17 mouse cellular contexts compared by ENCODE assay signal in genomic region chr13:32852539-32852938, GRCm38 (mm10). TPM values are rescaled to one million over a fixed set of nuclear protein-coding genes. Genes with fewer than 3 reads are reported as not detected.
"Had no signal": no experiment of that assay in that cellular context is flagged by ENCODE, and none has a peak within 500 bp of the region (broad histone marks: within the 10 kb centered on the region; RNA-seq: fewer than 3 reads in every experiment).

No protein-coding gene starts in this region.

- H3K27ac ChIP-seq: left cerebral cortex, adult 2 months; limb, embryonic 10.5 days; liver, embryonic 12.5 days; lung, embryonic 15.5 days; macrophage; neural tube, embryonic 15.5 days had no signal

- H3K9ac ChIP-seq: liver, embryonic 12.5 days; lung, embryonic 15.5 days; neural tube, embryonic 15.5 days had no signal

- H3K36me3 ChIP-seq: limb, embryonic 10.5 days; liver, embryonic 12.5 days; lung, embryonic 15.5 days; neural tube, embryonic 15.5 days had no signal

- H3K4me2 ChIP-seq: liver, embryonic 12.5 days; lung, embryonic 15.5 days; neural tube, embryonic 15.5 days had no signal

- H3K9me3 ChIP-seq: limb, embryonic 10.5 days; liver, embryonic 12.5 days; lung, embryonic 15.5 days; megakaryocyte, embryonic 14.5 days; neural tube, embryonic 15.5 days had no signal

- DNase-seq: right cerebral cortex, postnatal 25 days had no signal

- H3K4me3 ChIP-seq: left cerebral cortex, adult 2 months; limb, embryonic 10.5 days; liver, embryonic 12.5 days; lung, embryonic 15.5 days; megakaryocyte, embryonic 14.5 days; myocyte; neural tube, embryonic 15.5 days had no signal

- H3K27me3 ChIP-seq: liver, embryonic 12.5 days; lung, embryonic 15.5 days; megakaryocyte, embryonic 14.5 days; neural tube, embryonic 15.5 days had no signal

RNA-seq across cellular contexts. Expression of gene Serpinb1c, which starts 45.5 kb away (rescaled TPM):
- total RNA-seq: layer of hippocampus, postnatal 25 days; left cerebral cortex, adult 2 months; left cerebral cortex, postnatal 14 days had no signal
- polyA plus RNA-seq: kidney, embryonic 16.5 days; limb, embryonic 10.5 days; limb, embryonic 14.5 days; liver, embryonic 16.5 days; lung, embryonic 15.5 days; neural tube, embryonic 11.5 days; stomach, embryonic 14.5 days; thymus, adult 2 months had no signal

RNA-seq across cellular contexts. Expression of gene D930007J09Rik, which starts 49.9 kb away (rescaled TPM):
- total RNA-seq: left cerebral cortex, adult 2 months had no signal
- polyA plus RNA-seq: kidney, embryonic 16.5 days; limb, embryonic 10.5 days; liver, embryonic 12.5 days; liver, embryonic 16.5 days; lung, embryonic 15.5 days; macrophage; myocyte; neural tube, embryonic 11.5 days; neural tube, embryonic 15.5 days; stomach, embryonic 14.5 days; thymus, adult 2 months had no signal
